Mouse (Mus musculus) stomach, postnatal 0 days (tissue): ENCODE data around the gene Fam129b.

Experiments used
- CTCF ChIP-seq: IDR thresholded peaks from 2 replicates; pipeline ENCODE4 v1.5.1; 2016; ENCODE audit warnings: antibody characterized with exemption, low read depth, mild to moderate bottlenecking, moderate library complexity
- EP300 ChIP-seq: optimal IDR thresholded peaks from 2 replicates; pipeline ENCODE3; 2016; ENCODE audit warnings: antibody characterized with exemption

- TF ChIP-seq EP300 (no peak), CTCF (peak; percentile 100)
Measured at GRCm38 (mm10) chr2:32912210-32912804, 36.4 kb downstream of the Fam129b start.
